Mouse (Mus musculus) bone marrow, adult 2 months (tissue): ENCODE data around the gene Mcl1. TPM values are rescaled to one million over a fixed set of nuclear protein-coding genes. Genes with fewer than 3 reads are reported as not detected.
A peak's percentile ranks its signal among the peaks of the same experiment; 100 is the strongest.
"Not testable (repeated sequence)": the region's sequence is repeated elsewhere in the genome, so short reads cannot be mapped to it uniquely, and the experiment has no call there.

ENCODE experiments used
- H3K27ac ChIP-seq: fragments of 200-500 bp; 2 replicates; pipeline ENCODE4 v1.5.1; 2012; ENCODE audit warnings: low read depth, mild to moderate bottlenecking, control low read depth, inconsistent platforms, low read length; ENCODE audit not compliant: control insufficient read depth, poor library complexity, insufficient read depth
- H3K4me1 ChIP-seq: fragments of 200-500 bp; 2 replicates; pipeline ENCODE4 v1.6.1; 2011; ENCODE audit warnings: low read length; ENCODE audit not compliant: control insufficient read depth, insufficient read depth
- H3K4me3 ChIP-seq: fragments of 200-500 bp; replicated peaks from 2 replicates; pipeline ENCODE3; 2011; ENCODE audit warnings: mild to moderate bottlenecking, low read depth, low read length, control low read depth; ENCODE audit not compliant: control insufficient read depth
- CTCF ChIP-seq: fragments of 200-500 bp; IDR thresholded peaks from 2 replicates; pipeline ENCODE4 v1.5.1; 2011; ENCODE audit warnings: low read length, control low read depth; ENCODE audit not compliant: control insufficient read depth, insufficient read depth
- POLR2A ChIP-seq: fragments of 200-500 bp; IDR thresholded peaks from 2 replicates; pipeline ENCODE4 v1.6.1; 2011; ENCODE audit warnings: low read depth, mild to moderate bottlenecking, control low read depth, low read length, borderline replicate concordance; ENCODE audit not compliant: control insufficient read depth
- WGBS: fragments of 180-500 bp; shearing (Covaris S2); methylation state at CpG from one replicate; pipeline ENCODE4 v1.1.7; 2018; 5-methylcytosine and 5-hydroxymethylcytosine counted together
- polyA plus RNA-seq: library from polyadenylated mRNA; stranded (reverse); fragments of >200 nt; gene quantifications from 2 replicates; pipeline ENCODE4 v1.2.4, GENCODE M21; 2011; ENCODE audit warnings: low replicate concordance; ENCODE audit not compliant: missing spikeins, insufficient read depth, insufficient read length

The Mcl1 gene
- polyA plus RNA-seq, 1 experiment, result 134 TPM

GRCm38 (mm10) chr3:95653473-95654034, 5.0 kb upstream of the Mcl1 start:
- WGBS, result 24% methylated on average over 11 of the region's 11 CpGs
- H3K27ac ChIP-seq, result peak overlapping the region; percentile 84
- no peak overlapping the region for H3K4me3 ChIP-seq
- no peak for TF ChIP-seq CTCF
- no peak for TF ChIP-seq POLR2A
- peaks cover 8% of the 10 kb centered on the region; the same call in 1 of the 2 replicates for H3K4me1 ChIP-seq

DNA sequence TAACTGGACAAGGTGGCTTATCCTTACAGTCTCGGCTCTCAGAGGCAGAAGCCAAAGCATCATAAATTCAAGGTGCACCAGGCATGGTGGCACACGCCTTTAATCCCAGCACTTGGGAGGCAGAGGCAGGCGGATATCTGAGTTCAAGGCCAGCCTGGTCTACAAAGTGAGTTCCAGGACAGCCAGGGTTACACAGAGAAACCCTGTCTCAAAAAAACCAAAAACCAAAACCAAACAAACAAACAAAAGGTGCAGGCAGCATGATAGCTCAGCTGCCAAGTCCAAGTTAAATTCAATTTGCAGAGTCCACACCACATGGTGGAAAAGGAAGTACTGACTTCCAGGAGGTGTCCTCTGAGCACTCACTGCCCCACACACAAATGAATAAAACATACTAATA, 4.2 kb upstream of the Mcl1 start:
- H3K4me3 ChIP-seq, H3K27ac ChIP-seq, H3K4me1 ChIP-seq: not testable (repeated sequence)
- 78% methylated on average over 3 of the region's 3 CpGs for WGBS

DNA sequence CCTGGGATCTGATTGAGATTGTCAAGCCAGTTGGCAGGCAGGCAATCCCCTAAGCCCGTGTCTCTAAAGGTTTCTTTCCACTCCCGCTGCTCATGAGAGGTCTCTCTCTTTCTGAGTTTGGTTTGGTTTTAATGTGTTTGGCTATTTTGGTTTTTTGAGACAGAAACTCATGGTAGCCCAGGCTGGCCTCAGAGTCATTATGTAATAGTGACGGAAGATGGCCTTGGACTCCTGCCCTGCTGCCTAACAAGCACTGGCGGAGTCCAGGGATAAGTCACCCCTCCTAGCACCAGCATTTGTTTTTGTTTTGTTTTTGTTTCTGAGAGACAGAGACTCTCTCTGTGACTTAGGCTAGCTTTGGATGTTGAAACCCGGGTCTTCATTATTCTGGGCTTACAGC, 3.2 kb upstream of the Mcl1 start:
- 87% methylated on average over 5 of the region's 5 CpGs for WGBS
- Histone ChIP-seq H3K4me3 (no peak overlapping the region), H3K4me1 (peaks cover 8% of the 10 kb centered on the region; the same call in 1 of the 2 replicates), H3K27ac (no peak overlapping the region)
- TF ChIP-seq CTCF (no peak), POLR2A (no peak)

DNA sequence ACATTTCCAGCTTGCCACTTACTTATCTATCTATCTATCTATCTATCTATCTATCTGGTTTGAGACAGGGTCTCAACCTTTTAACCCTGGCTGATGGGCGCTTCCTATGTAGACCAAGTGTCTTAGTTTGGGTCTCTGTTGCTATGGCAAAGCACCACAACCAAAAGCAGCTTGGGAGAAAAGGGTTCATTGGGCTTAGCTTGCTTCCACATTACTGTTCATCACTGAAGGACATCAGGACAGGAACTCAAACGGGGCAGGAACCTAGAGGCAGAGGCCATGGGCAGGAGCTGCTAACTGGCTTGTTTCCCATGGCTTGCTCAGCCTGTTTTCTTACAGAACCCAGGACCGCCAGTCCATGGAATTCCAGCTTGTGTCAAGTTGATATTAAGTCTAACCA, 1.5 kb upstream of the Mcl1 start:
- Histone ChIP-seq H3K4me3 (no peak overlapping the region), H3K4me1 (peaks cover 7% of the 10 kb centered on the region; the same call in 1 of the 2 replicates), H3K27ac (peak overlapping the region; percentile 30; the same call in 1 of the 2 replicates)
- WGBS, result 67% methylated on average over 3 of the region's 3 CpGs
- TF ChIP-seq POLR2A, result no peak
- TF ChIP-seq CTCF, result no peak

- peak overlapping the region; percentile 60; the same call in 1 of the 2 replicates for H3K27ac ChIP-seq
- H3K4me1 ChIP-seq, result peaks cover 4% of the 10 kb centered on the region; the same call in 1 of the 2 replicates
- 74% methylated on average over 3 of the region's 3 CpGs for WGBS
- no peak overlapping the region for H3K4me3 ChIP-seq
- TF ChIP-seq CTCF, result no peak
- TF ChIP-seq POLR2A, result no peak
Measured at GRCm38 (mm10) chr3:95657711-95658110, 877 bp upstream of the Mcl1 start.

DNA sequence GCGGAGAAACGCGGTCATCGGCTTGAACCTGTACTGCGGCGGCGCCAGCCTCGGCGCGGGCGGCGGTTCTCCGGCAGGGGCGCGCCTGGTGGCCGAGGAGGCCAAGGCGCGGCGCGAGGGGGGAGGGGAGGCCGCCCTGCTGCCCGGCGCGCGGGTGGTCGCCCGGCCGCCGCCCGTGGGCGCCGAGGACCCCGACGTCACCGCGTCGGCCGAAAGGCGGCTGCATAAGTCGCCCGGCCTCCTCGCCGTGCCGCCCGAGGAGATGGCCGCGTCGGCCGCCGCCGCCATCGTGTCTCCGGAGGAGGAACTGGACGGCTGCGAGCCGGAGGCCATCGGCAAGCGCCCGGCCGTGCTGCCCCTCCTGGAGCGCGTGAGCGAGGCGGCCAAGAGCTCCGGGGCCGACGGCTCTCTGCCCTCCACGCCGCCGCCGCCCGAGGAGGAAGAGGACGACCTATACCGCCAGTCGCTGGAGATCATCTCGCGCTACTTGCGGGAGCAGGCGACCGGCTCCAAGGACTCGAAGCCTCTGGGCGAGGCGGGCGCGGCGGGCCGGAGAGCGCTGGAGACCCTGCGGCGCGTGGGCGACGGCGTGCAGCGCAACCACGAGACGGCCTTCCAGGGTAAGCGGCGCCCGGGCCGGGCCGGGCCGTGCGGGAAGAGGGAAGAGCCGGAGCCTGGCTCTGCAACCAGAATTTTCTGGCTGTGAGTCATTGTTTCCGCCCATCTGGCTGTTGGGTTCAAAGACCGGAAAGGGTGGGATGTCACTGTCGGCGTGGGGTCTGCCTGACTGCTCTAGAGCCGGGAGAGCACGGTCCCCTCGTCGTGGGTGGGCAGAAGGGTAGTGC, 502 bp downstream of the Mcl1 start:
- H3K4me3 ChIP-seq, result peak overlapping the region; percentile 78
- peak; percentile 36; the same call in 1 of the 2 replicates for TF ChIP-seq POLR2A
- TF ChIP-seq CTCF, result no peak
- WGBS, result under 1% methylated on average over 99 of the region's 113 CpGs
- peak overlapping the region; percentile 100 for H3K27ac ChIP-seq
- peaks cover 6% of the 10 kb centered on the region for H3K4me1 ChIP-seq

DNA sequence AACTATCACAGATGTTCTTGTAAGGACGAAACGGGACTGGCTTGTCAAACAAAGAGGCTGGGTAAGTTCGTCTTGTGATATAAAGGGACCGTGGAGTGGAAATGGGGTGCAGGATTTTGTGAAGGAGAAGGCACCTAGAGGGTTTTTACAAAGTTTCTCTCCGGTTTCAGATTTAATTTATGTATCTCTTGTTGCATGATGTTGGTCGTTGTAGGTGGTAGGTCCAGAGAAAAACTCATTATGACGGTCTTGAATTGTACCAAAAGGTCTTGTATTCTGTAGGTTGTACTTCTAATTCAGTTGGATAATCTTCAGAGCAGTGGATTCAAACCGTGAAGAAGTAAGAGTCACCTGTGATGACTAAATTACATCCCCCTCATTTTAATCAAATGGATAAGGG, 1.4 kb downstream of the Mcl1 start:
- peaks cover 7% of the 10 kb centered on the region for H3K4me1 ChIP-seq
- peak overlapping the region; percentile 100; the same call in 1 of the 2 replicates for H3K27ac ChIP-seq
- WGBS, result 1% methylated on average over 8 of the region's 8 CpGs
- TF ChIP-seq CTCF, result no peak
- TF ChIP-seq POLR2A, result no peak
- H3K4me3 ChIP-seq, result peak overlapping the region; percentile 78

DNA sequence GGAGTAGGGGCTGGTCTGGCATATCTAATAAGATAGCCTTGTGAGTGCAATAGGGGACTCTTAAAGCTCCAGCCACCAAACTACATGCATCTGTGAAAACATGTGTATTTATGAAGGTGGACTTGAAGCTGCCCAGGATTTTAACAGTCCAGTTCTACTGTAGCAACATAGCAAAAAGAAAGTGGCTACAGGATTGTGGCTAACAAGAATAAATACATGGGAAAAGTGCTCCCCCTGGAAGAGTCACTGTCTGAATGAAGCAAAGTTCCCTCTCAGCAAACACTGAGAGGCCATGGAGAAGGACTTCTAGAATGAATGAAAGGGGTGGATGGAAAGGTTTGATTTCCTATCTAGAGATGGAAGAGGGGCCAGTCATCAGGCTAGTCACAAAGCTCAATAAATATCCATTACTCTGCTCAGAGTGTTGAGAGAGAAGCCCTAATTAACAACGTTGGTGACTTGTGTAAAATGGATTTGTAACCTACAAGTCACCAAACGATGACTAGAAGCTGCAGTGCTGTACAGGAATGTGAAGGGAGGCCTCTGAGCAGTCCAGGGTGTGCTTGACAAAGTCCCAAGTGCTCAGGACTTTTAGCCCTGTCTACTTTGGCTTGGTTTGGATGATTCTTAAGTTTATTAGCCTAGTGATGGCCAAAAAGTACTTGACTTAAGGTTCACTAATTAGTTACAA, 2.3 kb downstream of the Mcl1 start:
- 7% methylated on average over 2 of the region's 2 CpGs for WGBS

More for the DNA sequence above, 2.3 kb downstream of the Mcl1 start:
- Histone ChIP-seq H3K4me3 (peak overlapping the region; percentile 78), H3K27ac (peak overlapping the region; percentile 34; the same call in 1 of the 2 replicates), H3K4me1 (peaks cover 9% of the 10 kb centered on the region)
- TF ChIP-seq CTCF (no peak), POLR2A (no peak)
